ENCODE assay signal across 8 mouse cellular contexts in the genomic region with DNA sequence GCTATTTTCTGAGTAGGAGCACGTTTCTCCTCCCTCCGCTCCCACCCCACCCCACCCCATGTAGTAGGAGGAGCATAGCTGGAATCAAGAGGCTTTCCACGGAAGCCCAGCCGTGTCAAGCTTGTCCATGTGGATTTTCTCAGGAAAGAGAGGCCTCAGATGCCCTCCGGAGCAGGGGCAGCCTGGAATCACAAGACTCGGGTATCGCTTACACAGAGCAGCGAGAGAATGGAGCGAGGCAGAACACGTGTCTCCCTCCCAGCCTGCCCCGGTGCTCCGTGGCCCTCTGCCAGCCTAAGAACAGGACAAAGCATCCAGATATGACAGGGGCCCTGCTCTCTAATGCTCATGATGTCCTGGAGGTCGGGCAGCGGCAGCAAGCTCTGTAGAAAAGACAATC. TPM values are rescaled to one million over a fixed set of nuclear protein-coding genes. Genes with fewer than 3 reads are reported as not detected.
A peak's percentile ranks its signal among the peaks of the same experiment; 100 is the strongest.
DNase-seq lines count a peak whose midpoint lies in the region; ATAC-seq and TF ChIP-seq lines count a peak whose summit lies in the region.

No protein-coding gene starts in this region.

- peak; percentile 85 for ATAC-seq in forebrain, embryonic 15.5 days (replicated peaks)
- ATAC-seq in liver, embryonic 15.5 days (ENCODE audit: insufficient read depth), result peak; percentile 49; the same call in 1 of the 2 replicates
- ATAC-seq in neural tube, embryonic 15.5 days (ENCODE audit: low FRiP score), result peak; percentile 90

- intact Hi-C loops in heart, postnatal 14 days (cut with DNase I), result no loop called here

- WGBS in forebrain, embryonic 15.5 days, result under 1% methylated on average over 14 of the region's 14 CpGs
- 7% methylated on average over 14 of the region's 14 CpGs for WGBS in liver, embryonic 15.5 days (ENCODE audit: insufficient replicate concordance)
- 2% methylated on average over 14 of the region's 14 CpGs for WGBS in neural tube, embryonic 15.5 days
- WGBS in thymus, adult 2 months, result 6% methylated on average over 14 of the region's 14 CpGs

- peak; percentile 90 for DNase-seq in MN1 (ENCODE audit: low spot score)
- DNase-seq in cerebellum, adult 11-12 months, result peak; percentile 82
- DNase-seq in heart, postnatal 14 days, result peak; percentile 79 to 84
- peak; percentile 68 to 78 for DNase-seq in kidney, postnatal 4 days
- DNase-seq in thymus, adult 2 months, result no peak

- peak overlapping the region; percentile 51 for H3K27ac ChIP-seq in forebrain, embryonic 15.5 days (replicated peaks)
- H3K27ac ChIP-seq in liver, embryonic 15.5 days (replicated peaks), result no peak overlapping the region
- peak overlapping the region; percentile 83 for H3K27ac ChIP-seq in neural tube, embryonic 15.5 days (replicated peaks)
- no peak overlapping the region for H3K27ac ChIP-seq in thymus, adult 2 months (ENCODE audit: control insufficient read depth, insufficient read depth, low read length)

- no peaks in the 10 kb centered on the region for H3K9me3 ChIP-seq in forebrain, embryonic 15.5 days
- H3K9me3 ChIP-seq in liver, embryonic 15.5 days (replicated peaks), result no peaks in the 10 kb centered on the region
- H3K9me3 ChIP-seq in neural tube, embryonic 15.5 days (replicated peaks), result no peaks in the 10 kb centered on the region

- H3K27me3 ChIP-seq in forebrain, embryonic 15.5 days, result no peaks in the 10 kb centered on the region
- H3K27me3 ChIP-seq in liver, embryonic 15.5 days, result no peaks in the 10 kb centered on the region
- H3K27me3 ChIP-seq in neural tube, embryonic 15.5 days (replicated peaks), result peaks cover 4% of the 10 kb centered on the region; the same call in 1 of the 2 replicates
- no peaks in the 10 kb centered on the region for H3K27me3 ChIP-seq in thymus, adult 2 months (ENCODE audit: control insufficient read depth, insufficient read depth, low read length)

- H3K36me3 ChIP-seq in forebrain, embryonic 15.5 days, result no peaks in the 10 kb centered on the region
- no peaks in the 10 kb centered on the region for H3K36me3 ChIP-seq in liver, embryonic 15.5 days (replicated peaks)
- no peaks in the 10 kb centered on the region for H3K36me3 ChIP-seq in neural tube, embryonic 15.5 days
- H3K36me3 ChIP-seq in thymus, adult 2 months (ENCODE audit: control insufficient read depth, insufficient read depth, low read length), result no peaks in the 10 kb centered on the region

- peak overlapping the region; percentile 60 for H3K9ac ChIP-seq in forebrain, embryonic 15.5 days (replicated peaks)
- no peak overlapping the region; the same call in 1 of the 2 replicates for H3K9ac ChIP-seq in liver, embryonic 15.5 days
- H3K9ac ChIP-seq in neural tube, embryonic 15.5 days (replicated peaks), result peak overlapping the region; percentile 52; the same call in 1 of the 2 replicates

- TF ChIP-seq CTCF in thymus, adult 2 months (IDR thresholded peaks at IDR 0.05; ENCODE audit: borderline replicate concordance, control insufficient read depth, extremely low read depth, insufficient read depth, low read length, poor library complexity), result no peak

- H3K4me3 ChIP-seq in forebrain, embryonic 15.5 days, result peak overlapping the region; percentile 50
- H3K4me3 ChIP-seq in liver, embryonic 15.5 days (replicated peaks), result peak overlapping the region; percentile 44
- peak overlapping the region; percentile 42 for H3K4me3 ChIP-seq in neural tube, embryonic 15.5 days (replicated peaks)
- H3K4me3 ChIP-seq in thymus, adult 2 months (ENCODE audit: control insufficient read depth, insufficient read depth, low read length), result no peak overlapping the region

- no peak for TF ChIP-seq POLR2A in thymus, adult 2 months (IDR thresholded peaks at IDR 0.05; ENCODE audit: control insufficient read depth, extremely low read depth, insufficient read depth, low read length, poor library complexity)

- H3K4me1 ChIP-seq in forebrain, embryonic 15.5 days, result peaks cover 11% of the 10 kb centered on the region
- peaks cover 6% of the 10 kb centered on the region for H3K4me1 ChIP-seq in liver, embryonic 15.5 days (replicated peaks)
- H3K4me1 ChIP-seq in neural tube, embryonic 15.5 days, result peaks cover 15% of the 10 kb centered on the region
- peaks cover under 1% of the 10 kb centered on the region; the same call in 1 of the 2 replicates for H3K4me1 ChIP-seq in thymus, adult 2 months (replicated peaks; ENCODE audit: control insufficient read depth, insufficient read depth, low read length)

- H3K4me2 ChIP-seq in forebrain, embryonic 15.5 days (replicated peaks), result peak overlapping the region; percentile 62
- H3K4me2 ChIP-seq in liver, embryonic 15.5 days, result peak overlapping the region; percentile 68
- H3K4me2 ChIP-seq in neural tube, embryonic 15.5 days, result peak overlapping the region; percentile 67

RNA-seq across cellular contexts. Expression of a gene that starts 5.8 kb away (rescaled TPM):
- 656 and 691 TPM in 2 replicates for polyA plus RNA-seq in forebrain, embryonic 15.5 days (2015; fragmentation: Nextera tagmentation; extraction: Ambion mirVana)
- 1,000 to 10,000 TPM; 4,839 to 4,843 TPM for total RNA-seq in heart, postnatal 14 days (2021)
- polyA plus RNA-seq in liver, embryonic 15.5 days (2015; fragmentation: Nextera tagmentation; extraction: Ambion mirVana), result 80.7 and 87.4 TPM in 2 replicates
- 979 and 1,100 TPM in 2 replicates for polyA plus RNA-seq in neural tube, embryonic 15.5 days (2015; fragmentation: Nextera tagmentation; extraction: Ambion mirVana)
- 238 and 569 TPM in 2 replicates for polyA plus RNA-seq in thymus, adult 2 months (2012; rRNA removed)

Comparison
In these comparisons a context has a peak if more than half of its experiments do, and no peak if none do; other contexts are left out.
1. H3K27ac ChIP-seq: peak in forebrain, embryonic 15.5 days (single experiment) and neural tube, embryonic 15.5 days (single experiment); none in liver, embryonic 15.5 days (single experiment) and thymus, adult 2 months (single experiment).
2. Peak in every context shown above with its lines, with median percentiles within 50 percentile points of each other: ATAC-seq and H3K4me2 ChIP-seq.